26 mouse cellular contexts compared by ENCODE assay signal in genomic region chr10:27985068-27985467, GRCm38 (mm10).
DNase-seq lines count a peak whose midpoint lies in the region; ATAC-seq and TF ChIP-seq lines count a peak whose summit lies in the region.
"Had no signal": no experiment of that assay in that cellular context is flagged by ENCODE, and none has a peak within 500 bp of the region (broad histone marks: within the 10 kb centered on the region; RNA-seq: fewer than 3 reads in every experiment).

No protein-coding gene starts in this region.

- H3K79me3 ChIP-seq in C2C12 (ENCODE audit: low read depth), result no peaks in the 10 kb centered on the region

- TF ChIP-seq POLR2A in myocyte (IDR thresholded peaks at IDR 0.05; ENCODE audit: insufficient read length, low read depth), result no peak

- POLR2A ChIA-PET in Patski (lab: Charles Lee), result interaction anchor here (1.2 kb wide), 1 partner anchor 90 kb away, joined by 3 read pairs; the partner anchor contains the start of gene Ptprk

- H3K36me3 ChIP-seq in C2C12 (ENCODE audit: control insufficient read depth, insufficient read depth), result no peaks in the 10 kb centered on the region
- H3K36me3 ChIP-seq in myocyte (ENCODE audit: control insufficient read depth, insufficient read depth), result no peaks in the 10 kb centered on the region
- no peaks in the 10 kb centered on the region for H3K36me3 ChIP-seq in hindbrain, embryonic 13.5 days
- H3K36me3 ChIP-seq in forebrain, embryonic 13.5 days (ENCODE audit: poor library complexity, severe bottlenecking), result no peaks in the 10 kb centered on the region
- H3K36me3 ChIP-seq: embryonic facial prominence, embryonic 12.5 days; embryonic facial prominence, embryonic 15.5 days; forebrain, embryonic 12.5 days; hindbrain, embryonic 12.5 days had no signal

- TF ChIP-seq CTCF in C2C12 (IDR thresholded peaks at IDR 0.05; ENCODE audit: control insufficient read depth, insufficient read depth, insufficient read length), result no peak
- no peak for TF ChIP-seq CTCF in Patski (IDR thresholded peaks at IDR 0.05)

- CTCF ChIA-PET in Patski (lab: Charles Lee), result interaction anchor here (1.0 kb wide), 1 partner anchor 14 kb away, joined by 3 read pairs; no protein-coding TSS in a partner anchor

- H3K9ac ChIP-seq in hindbrain, embryonic 13.5 days, result no peak overlapping the region
- no peak overlapping the region for H3K9ac ChIP-seq in forebrain, embryonic 13.5 days
- H3K9ac ChIP-seq: embryonic facial prominence, embryonic 12.5 days; embryonic facial prominence, embryonic 15.5 days; forebrain, embryonic 12.5 days; hindbrain, embryonic 12.5 days had no signal

- DNase-seq in Patski (ENCODE audit: low read depth, low spot score), result peak; percentile 63
- DNase-seq in cerebellum, postnatal 25 days, result no peak
- DNase-seq: adrenal gland, adult 8-10 months; adrenal gland, postnatal 25 days; B cell, adult 2 months; cerebellum, adult 18-20 months; cerebellum, adult 9-10 months; cerebellum, postnatal 14 days; gastrocnemius, postnatal 14 days; heart, adult 11 months; kidney, adult 18-20 months had no signal

- H3K4me2 ChIP-seq in myocyte (ENCODE audit: low read depth), result peak overlapping the region; percentile 48
- H3K4me2 ChIP-seq in hindbrain, embryonic 13.5 days, result no peak overlapping the region
- H3K4me2 ChIP-seq in forebrain, embryonic 13.5 days, result no peak overlapping the region
- H3K4me2 ChIP-seq: embryonic facial prominence, embryonic 12.5 days; embryonic facial prominence, embryonic 15.5 days; forebrain, embryonic 12.5 days; heart, embryonic 11.5 days; hindbrain, embryonic 12.5 days had no signal

- H3ac ChIP-seq in C2C12 (ENCODE audit: control insufficient read depth, insufficient read length, low read depth) (no peak overlapping the region), myocyte (ENCODE audit: control insufficient read depth, insufficient read length) (no peak overlapping the region)

- no peaks in the 10 kb centered on the region for H3K4me1 ChIP-seq in hindbrain, embryonic 13.5 days (replicated peaks)
- no peaks in the 10 kb centered on the region for H3K4me1 ChIP-seq in forebrain, embryonic 13.5 days
- H3K4me1 ChIP-seq: embryonic facial prominence, embryonic 12.5 days; embryonic facial prominence, embryonic 15.5 days; forebrain, embryonic 12.5 days; hindbrain, embryonic 12.5 days had no signal

- no peak overlapping the region for H3K27ac ChIP-seq in hindbrain, embryonic 13.5 days
- no peak overlapping the region for H3K27ac ChIP-seq in forebrain, embryonic 13.5 days
- H3K27ac ChIP-seq: embryonic facial prominence, embryonic 12.5 days; embryonic facial prominence, embryonic 15.5 days; forebrain, embryonic 12.5 days; hindbrain, embryonic 12.5 days; hindbrain, postnatal 0 days had no signal

- no peaks in the 10 kb centered on the region for H3K27me3 ChIP-seq in C2C12 (ENCODE audit: control insufficient read depth, insufficient read depth, insufficient read length)
- no peaks in the 10 kb centered on the region for H3K27me3 ChIP-seq in Patski
- H3K27me3 ChIP-seq in myocyte (ENCODE audit: control insufficient read depth, insufficient read depth, insufficient read length), result no peaks in the 10 kb centered on the region
- no peaks in the 10 kb centered on the region for H3K27me3 ChIP-seq in hindbrain, embryonic 13.5 days
- H3K27me3 ChIP-seq in forebrain, embryonic 13.5 days, result no peaks in the 10 kb centered on the region
- H3K27me3 ChIP-seq: embryonic facial prominence, embryonic 12.5 days; embryonic facial prominence, embryonic 15.5 days; forebrain, embryonic 12.5 days; hindbrain, embryonic 12.5 days had no signal

- peak; percentile 60 for ATAC-seq in Patski
- no peak for ATAC-seq in hindbrain, embryonic 13.5 days (ENCODE audit: low FRiP score)
- ATAC-seq in forebrain, embryonic 13.5 days, result no peak
- ATAC-seq: CD4-positive, CD25-positive, alpha-beta regulatory T cell, adult 4 months; forebrain, embryonic 16.5 days; hindbrain, postnatal 0 days; inflammation-experienced regulatory T-cells, adult 6 months; intestine, embryonic 16.5 days had no signal

- H3K4me3 ChIP-seq in C2C12 (ENCODE audit: insufficient read depth, poor library complexity, severe bottlenecking) (no peak overlapping the region), myocyte (no peak overlapping the region)
- H3K4me3 ChIP-seq in hindbrain, embryonic 13.5 days, result no peak overlapping the region
- no peak overlapping the region for H3K4me3 ChIP-seq in forebrain, embryonic 13.5 days
- H3K4me3 ChIP-seq: embryonic facial prominence, embryonic 12.5 days; embryonic facial prominence, embryonic 15.5 days; erythroblast, embryonic 14.5 days; forebrain, embryonic 12.5 days; hindbrain, embryonic 12.5 days had no signal

- 84% methylated on average over 1 of the region's 1 CpGs for WGBS in hindbrain, embryonic 13.5 days
- WGBS in forebrain, embryonic 13.5 days, result 83% methylated on average over 1 of the region's 1 CpGs

- in situ Hi-C loops in Patski (cut with MboI; ENCODE audit: low pct_unique_long_range_greater_than_20kb), result no loop called here

- H3K79me2 ChIP-seq in C2C12 (ENCODE audit: control insufficient read depth, insufficient read depth) (no peaks in the 10 kb centered on the region), myocyte (ENCODE audit: control insufficient read depth, insufficient read depth) (no peaks in the 10 kb centered on the region)

- no peaks in the 10 kb centered on the region for H3K9me3 ChIP-seq in hindbrain, embryonic 13.5 days
- no peaks in the 10 kb centered on the region for H3K9me3 ChIP-seq in forebrain, embryonic 13.5 days (replicated peaks)
- H3K9me3 ChIP-seq: embryonic facial prominence, embryonic 12.5 days; embryonic facial prominence, embryonic 15.5 days; forebrain, embryonic 12.5 days; hindbrain, embryonic 12.5 days had no signal

TF ChIP-seq in C2C12, 6 proteins besides CTCF, POLR2A, EP300 and RAD21:
- TF ChIP-seq FOSL1 (IDR thresholded peaks at IDR 0.05; ENCODE audit: insufficient read depth, low read length, poor library complexity, severe bottlenecking) (peak; percentile 29), MYOD1 (IDR thresholded peaks at IDR 0.05; ENCODE audit: control insufficient read depth, insufficient read length, low read depth) (no peak), CEBPB (IDR thresholded peaks at IDR 0.05; ENCODE audit: low read depth) (peak; percentile 31)

TF ChIP-seq in myocyte, 11 proteins besides CTCF, POLR2A, EP300 and RAD21:
- TF ChIP-seq USF1 (IDR thresholded peaks at IDR 0.05; ENCODE audit: low read depth) (no peak), MYOD1 (IDR thresholded peaks at IDR 0.05; ENCODE audit: control insufficient read depth in 1 of 3, insufficient read length in 2 of 3, low read depth in 2 of 3) (no peak), POLR2AphosphoS2 (IDR thresholded peaks at IDR 0.05; ENCODE audit: insufficient read length, low read depth) (no peak), MAX (IDR thresholded peaks at IDR 0.05; ENCODE audit: low read depth) (no peak), TCF12 (IDR thresholded peaks at IDR 0.05; ENCODE audit: insufficient read depth, poor library complexity, severe bottlenecking) (no peak), SRF (IDR thresholded peaks at IDR 0.05; ENCODE audit: control insufficient read depth, insufficient read length, low read depth) (no peak)
